Mouse (Mus musculus) left cerebral cortex, adult 11 months (tissue): ENCODE measurements at regions not wholly inside any gene's neighbourhood (a gene's known extent, or its start where the extent isn't known, plus 50 kb on each side); places are given as distances from the start of the nearest gene placed in this dataset.

Source experiments
- DNase-seq: peaks from one replicate; pipeline ENCODE4 v3.0.0; 2022; ENCODE audit warnings: low spot score

- DNase-seq: no peak
These were observed 220.8 kb downstream of the Ahr start for GRCm38 (mm10) chr12:35314035-35314434.

- no peak for DNase-seq
These were observed 221.5 kb downstream of the Ahr start for GRCm38 (mm10) chr12:35313191-35313925.

GRCm38 (mm10) chr12:35308537-35308936, 226.3 kb downstream of the Ahr start:
- no peak for DNase-seq

GRCm38 (mm10) chr12:35303764-35304717, 230.8 kb downstream of the Ahr start:
- DNase-seq: no peak

- DNase-seq: no peak
These were observed 231.7 kb downstream of the Ahr start for GRCm38 (mm10) chr12:35303188-35303587.

GRCm38 (mm10) chr12:35294668-35295067, 240.2 kb downstream of the Ahr start:
- DNase-seq: no peak

GRCm38 (mm10) chr12:35293566-35293965, 241.3 kb downstream of the Ahr start:
- no peak for DNase-seq

GRCm38 (mm10) chr12:35291941-35292341, 242.9 kb downstream of the Ahr start:
- no peak for DNase-seq

- no peak for DNase-seq
These were observed 241.0 kb downstream of the Snx13 start for GRCm38 (mm10) chr12:35287974-35288373.

GRCm38 (mm10) chr12:35287570-35287969, 240.6 kb downstream of the Snx13 start:
- DNase-seq: no peak

GRCm38 (mm10) chr12:35286974-35287553, 240.1 kb downstream of the Snx13 start:
- DNase-seq: no peak

GRCm38 (mm10) chr12:35284345-35284744, 237.4 kb downstream of the Snx13 start:
- no peak for DNase-seq

- DNase-seq: no peak
These were observed 236.9 kb downstream of the Snx13 start for GRCm38 (mm10) chr12:35283925-35284324.

- no peak for DNase-seq
These were observed 236.4 kb downstream of the Snx13 start for GRCm38 (mm10) chr12:35283407-35283806.

GRCm38 (mm10) chr12:35269465-35269864, 222.5 kb downstream of the Snx13 start:
- no peak for DNase-seq

GRCm38 (mm10) chr12:35268006-35268405, 221.0 kb downstream of the Snx13 start:
- no peak for DNase-seq

GRCm38 (mm10) chr12:35267023-35267654, 220.2 kb downstream of the Snx13 start:
- no peak for DNase-seq

- DNase-seq: no peak
These were observed 212.8 kb downstream of the Snx13 start for GRCm38 (mm10) chr12:35259781-35260180.

- no peak for DNase-seq
These were observed 208.9 kb downstream of the Snx13 start for GRCm38 (mm10) chr12:35255723-35256401.

GRCm38 (mm10) chr12:35248476-35248875, 201.5 kb downstream of the Snx13 start:
- DNase-seq: no peak

GRCm38 (mm10) chr12:35246226-35247014, 199.4 kb downstream of the Snx13 start:
- DNase-seq: no peak
